Mouse (Mus musculus): Measurements from ENCODE around the gene Srarp. TPM values are rescaled to one million over a fixed set of nuclear protein-coding genes. Genes with fewer than 3 reads are reported as not detected.

Gene Srarp
- polyA plus RNA-seq, 1 experiment from 2014 or later = not detected

- H3K27me3 ChIP-seq (ENCODE audit: insufficient read depth, low read length) = no peaks in the 10 kb centered on the region
- ATAC-seq (ENCODE audit: low FRiP score, low TSS enrichment) = no peak
- no peak overlapping the region for H3K4me3 ChIP-seq (ENCODE audit: low read length)
- no peaks in the 10 kb centered on the region; the same call in 1 of the 2 replicates for H3K4me1 ChIP-seq (ENCODE audit: insufficient read depth, low read length)
- 0 out of 2 replicates have a peak, but pooled peaks cover 3% of the 10 kb centered on the region for H3K9me3 ChIP-seq (ENCODE audit: low read length)
- WGBS = 62% methylated on average over 10 of the region's 10 CpGs
- H3K9ac ChIP-seq (replicated peaks; ENCODE audit: low read length) = no peak overlapping the region
- no peak overlapping the region for H3K27ac ChIP-seq (ENCODE audit: low read length)
- H3K36me3 ChIP-seq (ENCODE audit: insufficient read depth, low read length) = peaks cover 93% of the 10 kb centered on the region
- H3K4me2 ChIP-seq (replicated peaks; ENCODE audit: low read depth, low read length) = no peak overlapping the region
These were observed 32.7 kb upstream of the Srarp start for GRCm38 (mm10) chr4:141468576-141468975.

- Histone ChIP-seq H3K27ac (ENCODE audit: low read length) (no peak overlapping the region), H3K4me1 (ENCODE audit: insufficient read depth, low read length) (no peaks in the 10 kb centered on the region), H3K36me3 (ENCODE audit: insufficient read depth, low read length) (peaks cover 91% of the 10 kb centered on the region), H3K9me3 (ENCODE audit: low read length) (0 out of 2 replicates have a peak, but pooled peaks cover 3% of the 10 kb centered on the region), H3K4me2 (replicated peaks; ENCODE audit: low read depth, low read length) (no peak overlapping the region), H3K27me3 (ENCODE audit: insufficient read depth, low read length) (no peaks in the 10 kb centered on the region), H3K4me3 (ENCODE audit: low read length) (no peak overlapping the region), H3K9ac (replicated peaks; ENCODE audit: low read length) (no peak overlapping the region)
- ATAC-seq (ENCODE audit: low FRiP score, low TSS enrichment) = no peak
- WGBS = 84% methylated on average over 6 of the region's 6 CpGs
These were observed 31.6 kb upstream of the Srarp start for GRCm38 (mm10) chr4:141467581-141467927.

- Histone ChIP-seq H3K36me3 (ENCODE audit: insufficient read depth, low read length) (peaks cover 85% of the 10 kb centered on the region), H3K9me3 (ENCODE audit: low read length) (0 out of 2 replicates have a peak, but pooled peaks cover 3% of the 10 kb centered on the region), H3K4me3 (ENCODE audit: low read length) (no peak overlapping the region), H3K9ac (replicated peaks; ENCODE audit: low read length) (no peak overlapping the region), H3K27me3 (ENCODE audit: insufficient read depth, low read length) (no peaks in the 10 kb centered on the region), H3K27ac (ENCODE audit: low read length) (no peak overlapping the region), H3K4me2 (replicated peaks; ENCODE audit: low read depth, low read length) (no peak overlapping the region), H3K4me1 (ENCODE audit: insufficient read depth, low read length) (no peaks in the 10 kb centered on the region)
- 82% methylated on average over 15 of the region's 15 CpGs for WGBS
- no peak for ATAC-seq (ENCODE audit: low FRiP score, low TSS enrichment)
These were observed 31.1 kb upstream of the Srarp start for GRCm38 (mm10) chr4:141466844-141467580.

GRCm38 (mm10) chr4:141466289-141466795 lies 30.4 kb upstream of the Srarp start:
- ATAC-seq (ENCODE audit: low FRiP score, low TSS enrichment) = no peak
- Histone ChIP-seq H3K27ac (ENCODE audit: low read length) (no peak overlapping the region), H3K36me3 (ENCODE audit: insufficient read depth, low read length) (peaks cover 79% of the 10 kb centered on the region), H3K4me3 (ENCODE audit: low read length) (no peak overlapping the region), H3K4me2 (replicated peaks; ENCODE audit: low read depth, low read length) (no peak overlapping the region), H3K9me3 (ENCODE audit: low read length) (0 out of 2 replicates have a peak, but pooled peaks cover 2% of the 10 kb centered on the region), H3K27me3 (ENCODE audit: insufficient read depth, low read length) (no peaks in the 10 kb centered on the region), H3K9ac (replicated peaks; ENCODE audit: low read length) (no peak overlapping the region), H3K4me1 (ENCODE audit: insufficient read depth, low read length) (no peaks in the 10 kb centered on the region)
- WGBS = 90% methylated on average over 16 of the region's 16 CpGs

GRCm38 (mm10) chr4:141465512-141466288 lies 29.8 kb upstream of the Srarp start:
- H3K27ac ChIP-seq (ENCODE audit: low read length) = no peak overlapping the region
- peaks cover 73% of the 10 kb centered on the region for H3K36me3 ChIP-seq (ENCODE audit: insufficient read depth, low read length)
- no peaks in the 10 kb centered on the region for H3K9me3 ChIP-seq (ENCODE audit: low read length)
- no peak for ATAC-seq (ENCODE audit: low FRiP score, low TSS enrichment)
- no peak overlapping the region for H3K9ac ChIP-seq (replicated peaks; ENCODE audit: low read length)
- H3K4me2 ChIP-seq (replicated peaks; ENCODE audit: low read depth, low read length) = no peak overlapping the region
- no peak overlapping the region for H3K4me3 ChIP-seq (ENCODE audit: low read length)
- no peaks in the 10 kb centered on the region for H3K27me3 ChIP-seq (ENCODE audit: insufficient read depth, low read length)
- no peaks in the 10 kb centered on the region for H3K4me1 ChIP-seq (ENCODE audit: insufficient read depth, low read length)
- 85% methylated on average over 29 of the region's 34 CpGs for WGBS

GRCm38 (mm10) chr4:141464722-141465121 lies 28.8 kb upstream of the Srarp start:
- WGBS = 77% methylated on average over 16 of the region's 16 CpGs
- H3K9me3 ChIP-seq (ENCODE audit: low read length) = no peaks in the 10 kb centered on the region
- no peak for ATAC-seq (ENCODE audit: low FRiP score, low TSS enrichment)

GRCm38 (mm10) chr4:141463472-141463871 lies 27.6 kb upstream of the Srarp start:
- 79% methylated on average over 14 of the region's 14 CpGs for WGBS
- Histone ChIP-seq H3K4me3 (ENCODE audit: low read length) (no peak overlapping the region), H3K9me3 (ENCODE audit: low read length) (no peaks in the 10 kb centered on the region), H3K4me1 (ENCODE audit: insufficient read depth, low read length) (peaks cover 5% of the 10 kb centered on the region), H3K4me2 (replicated peaks; ENCODE audit: low read depth, low read length) (no peak overlapping the region), H3K27ac (ENCODE audit: low read length) (no peak overlapping the region), H3K27me3 (ENCODE audit: insufficient read depth, low read length) (no peaks in the 10 kb centered on the region), H3K9ac (replicated peaks; ENCODE audit: low read length) (no peak overlapping the region), H3K36me3 (ENCODE audit: insufficient read depth, low read length) (peaks cover 54% of the 10 kb centered on the region)
- no peak for ATAC-seq (ENCODE audit: low FRiP score, low TSS enrichment)

More at GRCm38 (mm10) chr4:141464722-141465121, 28.8 kb upstream of the Srarp start:
- Histone ChIP-seq H3K4me3 (ENCODE audit: low read length) (no peak overlapping the region), H3K9ac (replicated peaks; ENCODE audit: low read length) (no peak overlapping the region), H3K4me1 (ENCODE audit: insufficient read depth, low read length) (no peaks in the 10 kb centered on the region), H3K27ac (ENCODE audit: low read length) (no peak overlapping the region), H3K36me3 (ENCODE audit: insufficient read depth, low read length) (peaks cover 66% of the 10 kb centered on the region), H3K4me2 (replicated peaks; ENCODE audit: low read depth, low read length) (no peak overlapping the region), H3K27me3 (ENCODE audit: insufficient read depth, low read length) (no peaks in the 10 kb centered on the region)

- H3K9ac ChIP-seq (replicated peaks; ENCODE audit: low read length) = no peak overlapping the region
- H3K9me3 ChIP-seq (ENCODE audit: low read length) = no peaks in the 10 kb centered on the region
- peaks cover 39% of the 10 kb centered on the region for H3K36me3 ChIP-seq (ENCODE audit: insufficient read depth, low read length)
- no peak overlapping the region for H3K4me3 ChIP-seq (ENCODE audit: low read length)
- 88% methylated on average over 12 of the region's 12 CpGs for WGBS
- no peak overlapping the region for H3K4me2 ChIP-seq (replicated peaks; ENCODE audit: low read depth, low read length)
- peaks cover 13% of the 10 kb centered on the region for H3K4me1 ChIP-seq (ENCODE audit: insufficient read depth, low read length)
- H3K27me3 ChIP-seq (ENCODE audit: insufficient read depth, low read length) = no peaks in the 10 kb centered on the region
- no peak overlapping the region for H3K27ac ChIP-seq (ENCODE audit: low read length)
- ATAC-seq (ENCODE audit: low FRiP score, low TSS enrichment) = no peak
These were observed 25.7 kb upstream of the Srarp start for GRCm38 (mm10) chr4:141461576-141461975.

GRCm38 (mm10) chr4:141461088-141461487 lies 25.2 kb upstream of the Srarp start:
- H3K36me3 ChIP-seq (ENCODE audit: insufficient read depth, low read length) = peaks cover 34% of the 10 kb centered on the region

GRCm38 (mm10) chr4:141460481-141460880 lies 24.6 kb upstream of the Srarp start:
- no peak for ATAC-seq (ENCODE audit: low FRiP score, low TSS enrichment)
- no peak overlapping the region for H3K4me2 ChIP-seq (replicated peaks; ENCODE audit: low read depth, low read length)
- H3K27ac ChIP-seq (ENCODE audit: low read length) = no peak overlapping the region
- 88% methylated on average over 4 of the region's 4 CpGs for WGBS
- peaks cover 28% of the 10 kb centered on the region for H3K36me3 ChIP-seq (ENCODE audit: insufficient read depth, low read length)
- no peaks in the 10 kb centered on the region for H3K27me3 ChIP-seq (ENCODE audit: insufficient read depth, low read length)
- H3K9ac ChIP-seq (replicated peaks; ENCODE audit: low read length) = no peak overlapping the region
- no peak overlapping the region for H3K4me3 ChIP-seq (ENCODE audit: low read length)
- H3K4me1 ChIP-seq (ENCODE audit: insufficient read depth, low read length) = peaks cover 19% of the 10 kb centered on the region
- no peaks in the 10 kb centered on the region for H3K9me3 ChIP-seq (ENCODE audit: low read length)

More at GRCm38 (mm10) chr4:141461088-141461487, 25.2 kb upstream of the Srarp start:
- whole genome bisulfite sequencing = 66% methylated on average over 12 of the region's 12 CpGs
- Histone ChIP-seq H3K4me1 (ENCODE audit: insufficient read depth, low read length) (peaks cover 13% of the 10 kb centered on the region), H3K9ac (replicated peaks; ENCODE audit: low read length) (no peak overlapping the region), H3K27me3 (ENCODE audit: insufficient read depth, low read length) (no peaks in the 10 kb centered on the region), H3K4me2 (replicated peaks; ENCODE audit: low read depth, low read length) (no peak overlapping the region), H3K4me3 (ENCODE audit: low read length) (no peak overlapping the region), H3K27ac (ENCODE audit: low read length) (no peak overlapping the region), H3K9me3 (ENCODE audit: low read length) (no peaks in the 10 kb centered on the region)
- ATAC-seq (ENCODE audit: low FRiP score, low TSS enrichment) = no peak

All from kidney, embryonic 16.5 days (tissue).